Mouse (Mus musculus) liver, embryonic 14.5 days (tissue): ENCODE measurements around the gene Taar7a.

Source experiments
- CTCF ChIP-seq: IDR thresholded peaks from 2 replicates; pipeline ENCODE4 v1.5.1; 2016; ENCODE audit warnings: antibody characterized with exemption, low read depth, control low read depth
- EP300 ChIP-seq: IDR thresholded peaks from 2 replicates; pipeline ENCODE4 v1.6.1; 2016; ENCODE audit warnings: antibody characterized with exemption, low read depth

GRCm38 (mm10) chr10:23949508-23950005 is 43.7 kb downstream of the Taar7a start, which contains the start of gene Taar3:
- no peak for TF ChIP-seq CTCF
- TF ChIP-seq EP300 = no peak
